Mouse (Mus musculus): ENCODE measurements at regions not wholly inside any gene's neighbourhood (a gene's known extent, or its start where the extent isn't known, plus 50 kb on each side); places are given as distances from the start of the nearest gene placed in this dataset.

DNA sequence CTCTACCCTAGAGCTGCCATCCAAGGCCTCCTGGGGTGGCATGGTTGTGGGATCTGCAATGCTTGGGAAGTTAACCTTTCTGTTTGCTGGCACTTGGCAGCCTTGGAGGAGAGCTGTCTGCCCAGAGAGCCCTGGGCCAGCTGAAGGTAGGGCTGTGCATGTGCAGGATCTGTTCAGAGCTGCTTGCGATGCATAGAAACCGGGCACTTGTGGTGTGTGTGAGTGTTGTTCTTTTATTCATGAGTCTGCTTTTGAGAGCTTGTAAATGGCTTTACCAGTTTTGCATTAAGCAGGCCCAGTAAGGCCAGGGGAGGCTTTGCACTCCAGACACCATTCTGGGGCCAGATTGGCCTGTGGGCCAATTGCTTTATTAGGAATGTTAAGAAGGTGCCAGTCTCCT is 307.3 kb upstream of the Kcnab2 start:
- TF ChIP-seq CTCF (IDR thresholded peaks at IDR 0.05; ENCODE audit: low read depth, low read length) (no peak), POLR2A (IDR thresholded peaks at IDR 0.05; ENCODE audit: borderline replicate concordance, low read depth, low read length) (no peak)
